Mouse (Mus musculus) layer of hippocampus, adult 2 months (tissue): Measurements from ENCODE around the gene Hist1h4b. TPM values are rescaled to one million over a fixed set of nuclear protein-coding genes. Genes with fewer than 3 reads are reported as not detected.

Source experiments
- DNase-seq, 2 experiments: peaks; one replicate each; pipeline ENCODE4 v3.0.0; 2022; ENCODE audit warnings: low spot score in 2 of 2
- H3K27ac ChIP-seq: fragments of 200-600 bp; 2 replicates; pipeline ENCODE4 v1.8.1; 2022
- H3K4me3 ChIP-seq: fragments of 200-600 bp; 2 replicates; pipeline ENCODE4 v1.8.1; 2022; ENCODE audit warnings: mild to moderate bottlenecking
- CTCF ChIP-seq: fragments of 200-600 bp; conservative IDR thresholded peaks from 2 replicates; pipeline ENCODE4 v1.8.1; 2022; ENCODE audit warnings: antibody characterized with exemption, mild to moderate bottlenecking, moderate library complexity
- total RNA-seq, 2 experiments: library from RNA; stranded (reverse); gene quantifications; 2 replicates each; pipeline ENCODE4 v1.2.3; 2021

Gene Hist1h4b
- total RNA-seq, 2 experiments from 2014 or later: 70.9 to 73.8 TPM

- Histone ChIP-seq H3K27ac (no peak overlapping the region), H3K4me3 (no peak overlapping the region)
- no peak for TF ChIP-seq CTCF
- no peak for DNase-seq
Observed at GRCm38 (mm10) chr13:23730479-23730878, 26.3 kb upstream of the Hist1h4b start.

GRCm38 (mm10) chr13:23732156-23732804, 24.5 kb upstream of the Hist1h4b start:
- H3K4me3 ChIP-seq: no peak overlapping the region
- no peak for DNase-seq
- H3K27ac ChIP-seq: no peak overlapping the region
- TF ChIP-seq CTCF: peak; percentile 92

GRCm38 (mm10) chr13:23737091-23737490, 19.7 kb upstream of the Hist1h4b start:
- no peak for DNase-seq
- no peak overlapping the region for H3K4me3 ChIP-seq
- TF ChIP-seq CTCF: no peak
- H3K27ac ChIP-seq: no peak overlapping the region

- Histone ChIP-seq H3K4me3 (peak overlapping the region; percentile 87), H3K27ac (peak overlapping the region; percentile 95)
- no peak for DNase-seq
- TF ChIP-seq CTCF: no peak
Observed at GRCm38 (mm10) chr13:23738041-23738440, 18.8 kb upstream of the Hist1h4b start.

GRCm38 (mm10) chr13:23738677-23739068, 18.1 kb upstream of the Hist1h4b start, which contains the start of gene Hist1h1c:
Gene Hist1h1c, plus strand, starts transcription at chr13:23738808.
- DNase-seq: peak; percentile 80 to 84
- no peak for TF ChIP-seq CTCF
- Histone ChIP-seq H3K27ac (peak within 1 kb of the TSS; percentile 95), H3K4me3 (peak within 1 kb of the TSS; percentile 87)

GRCm38 (mm10) chr13:23739069-23739921, 17.5 kb upstream of the Hist1h4b start:
- peak; percentile 90 to 98 for DNase-seq
- no peak for TF ChIP-seq CTCF
- Histone ChIP-seq H3K4me3 (peak overlapping the region; percentile 87), H3K27ac (peak overlapping the region; percentile 95)

- DNase-seq: no peak
- H3K4me3 ChIP-seq: peak overlapping the region; percentile 87
- no peak for TF ChIP-seq CTCF
- H3K27ac ChIP-seq: peak overlapping the region; percentile 95
Observed at GRCm38 (mm10) chr13:23739922-23740252, 16.9 kb upstream of the Hist1h4b start.

- no peak for TF ChIP-seq CTCF
- no peak for DNase-seq
- H3K27ac ChIP-seq: peak overlapping the region; percentile 95
- H3K4me3 ChIP-seq: peak overlapping the region; percentile 87
Observed at GRCm38 (mm10) chr13:23740256-23740840, 16.5 kb upstream of the Hist1h4b start.

- no peak for TF ChIP-seq CTCF
Observed at GRCm38 (mm10) chr13:23740910-23741309, 15.9 kb upstream of the Hist1h4b start.

GRCm38 (mm10) chr13:23742007-23742406, 14.8 kb upstream of the Hist1h4b start:
- Histone ChIP-seq H3K27ac (no peak overlapping the region), H3K4me3 (no peak overlapping the region)
- TF ChIP-seq CTCF: no peak
- DNase-seq: no peak

More at GRCm38 (mm10) chr13:23740910-23741309, 15.9 kb upstream of the Hist1h4b start:
- Histone ChIP-seq H3K4me3 (no peak overlapping the region; the same call in 1 of the 2 replicates), H3K27ac (no peak overlapping the region)
- DNase-seq: no peak

GRCm38 (mm10) chr13:23743215-23743614, 13.6 kb upstream of the Hist1h4b start:
- DNase-seq: no peak
- Histone ChIP-seq H3K27ac (no peak overlapping the region), H3K4me3 (no peak overlapping the region)
- TF ChIP-seq CTCF: no peak

GRCm38 (mm10) chr13:23743963-23744362, 12.8 kb upstream of the Hist1h4b start:
- DNase-seq: no peak
- H3K27ac ChIP-seq: no peak overlapping the region
- TF ChIP-seq CTCF: no peak
- H3K4me3 ChIP-seq: no peak overlapping the region
